In the genomic region with DNA sequence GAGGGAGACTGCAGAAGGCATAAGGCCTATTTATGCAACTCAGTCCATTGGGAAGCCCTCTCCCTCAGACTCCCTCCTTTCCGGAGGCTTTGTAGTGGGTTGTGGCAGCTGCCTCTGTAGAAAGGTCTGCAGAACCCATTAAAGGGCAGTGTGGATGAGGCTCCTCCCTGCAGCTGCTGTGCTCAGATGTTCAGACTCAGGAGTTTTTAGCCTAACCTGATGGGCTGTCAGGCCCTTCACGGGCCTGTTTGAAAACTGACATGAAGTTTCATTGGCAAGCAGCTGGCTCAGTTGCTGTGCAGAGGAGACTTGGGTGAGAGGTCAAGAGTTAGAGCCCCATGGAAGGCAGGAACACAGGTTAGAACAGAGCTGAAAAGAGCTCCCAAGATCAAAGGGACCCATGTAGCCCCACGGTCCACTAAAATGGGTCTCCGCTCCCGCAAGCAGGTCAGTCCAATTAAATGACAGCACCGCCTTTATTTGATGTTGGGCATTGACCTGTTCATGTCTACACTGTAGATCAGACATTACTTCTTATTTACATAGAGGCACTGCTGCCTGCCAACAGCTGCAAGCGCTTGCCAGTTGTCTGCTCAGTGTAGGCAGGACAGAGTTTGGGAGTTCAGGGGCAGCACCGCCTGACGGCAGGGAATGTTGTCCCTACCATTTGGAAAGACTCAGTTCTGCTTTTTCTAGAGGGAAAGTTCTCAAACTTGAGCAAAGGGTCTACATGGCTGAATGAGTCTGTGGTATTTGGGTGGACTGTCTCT, we compare ENCODE assay signal across 16 mouse cellular contexts. TPM values are rescaled to one million over a fixed set of nuclear protein-coding genes. Genes with fewer than 3 reads are reported as not detected.
DNase-seq lines count a peak whose midpoint lies in the region; ATAC-seq and TF ChIP-seq lines count a peak whose summit lies in the region.
"Had no signal": no experiment of that assay in that cellular context is flagged by ENCODE, and none has a peak within 500 bp of the region (broad histone marks: within the 10 kb centered on the region; RNA-seq: fewer than 3 reads in every experiment).

No protein-coding gene starts in this region.

- H3K27ac ChIP-seq in liver, postnatal 0 days (ENCODE audit: low read depth), result peak overlapping the region; percentile 26; the same call in 1 of the 2 replicates
- no peak overlapping the region; the same call in 1 of the 2 replicates for H3K27ac ChIP-seq in limb, embryonic 10.5 days
- H3K27ac ChIP-seq in lung, postnatal 0 days (ENCODE audit: low read length), result no peak overlapping the region
- H3K27ac ChIP-seq: forebrain, embryonic 10.5 days had no signal

- no peaks in the 10 kb centered on the region for H3K27me3 ChIP-seq in liver, postnatal 0 days (ENCODE audit: insufficient read depth, low read length)
- H3K27me3 ChIP-seq in limb, embryonic 10.5 days (ENCODE audit: low read depth, poor library complexity, severe bottlenecking), result no peaks in the 10 kb centered on the region
- H3K27me3 ChIP-seq in lung, postnatal 0 days (replicated peaks; ENCODE audit: insufficient read depth, low read length), result no peaks in the 10 kb centered on the region

- H3K4me1 ChIP-seq in liver, postnatal 0 days (ENCODE audit: insufficient read depth), result no peaks in the 10 kb centered on the region
- peaks cover 18% of the 10 kb centered on the region for H3K4me1 ChIP-seq in limb, embryonic 10.5 days
- H3K4me1 ChIP-seq in lung, postnatal 0 days (ENCODE audit: insufficient read depth, low read depth, low read length), result no peaks in the 10 kb centered on the region

- no peak overlapping the region for H3K4me3 ChIP-seq in liver, postnatal 0 days (ENCODE audit: low read depth, low read length)
- no peak overlapping the region for H3K4me3 ChIP-seq in limb, embryonic 10.5 days
- no peak overlapping the region for H3K4me3 ChIP-seq in lung, postnatal 0 days (ENCODE audit: low read depth, low read length)
- H3K4me3 ChIP-seq: forebrain, embryonic 10.5 days had no signal

- peak; percentile 30 for DNase-seq in embryo, embryonic 10 days (ENCODE audit: low spot score)
- DNase-seq in embryo, embryonic 9.5 days (ENCODE audit: extremely low spot score), result no peak
- peak; percentile 42 for DNase-seq in liver, postnatal 0 days
- DNase-seq in liver, result no peak
- peak; percentile 45 for DNase-seq in limb, embryonic 10.5 days (ENCODE audit: low spot score)
- DNase-seq in thymus, postnatal 10 days (ENCODE audit: low spot score in 2 of 2), result peak; percentile 44 to 45
- no peak for DNase-seq in right cerebral cortex, postnatal 36 days (ENCODE audit: low spot score in 2 of 2)
- DNase-seq in lung, postnatal 0 days (ENCODE audit: low spot score), result no peak
- DNase-seq: cerebellum, postnatal 10 days; gastrocnemius, postnatal 10 days; heart, postnatal 4 days; kidney, adult 11 months; layer of hippocampus, postnatal 36 days; lung, embryonic 14.5 days; retina, postnatal 1 day had no signal

- H3K9ac ChIP-seq in liver, postnatal 0 days (replicated peaks), result no peak overlapping the region
- H3K9ac ChIP-seq in lung, postnatal 0 days (replicated peaks; ENCODE audit: low read depth), result no peak overlapping the region
- H3K9ac ChIP-seq: lung, embryonic 14.5 days had no signal

- no peak for TF ChIP-seq EP300 in liver, postnatal 0 days (IDR thresholded peaks at IDR 0.05; ENCODE audit: low read depth)
- no peak for TF ChIP-seq EP300 in lung, postnatal 0 days (IDR thresholded peaks at IDR 0.05)

- H3K9me3 ChIP-seq in liver, postnatal 0 days (ENCODE audit: low read length), result no peaks in the 10 kb centered on the region
- no peaks in the 10 kb centered on the region for H3K9me3 ChIP-seq in limb, embryonic 10.5 days (replicated peaks)
- no peaks in the 10 kb centered on the region for H3K9me3 ChIP-seq in lung, postnatal 0 days (ENCODE audit: low read length)
- H3K9me3 ChIP-seq: forebrain, embryonic 10.5 days had no signal

- no peak overlapping the region for H3K4me2 ChIP-seq in liver, postnatal 0 days (ENCODE audit: low read depth, low read length)
- H3K4me2 ChIP-seq in lung, postnatal 0 days (replicated peaks; ENCODE audit: low read depth, low read length), result no peak overlapping the region
- H3K4me2 ChIP-seq: lung, embryonic 14.5 days had no signal

- ATAC-seq in liver, postnatal 0 days, result peak; percentile 88
- ATAC-seq in lung, postnatal 0 days, result no peak

- 67% methylated on average over 9 of the region's 9 CpGs for WGBS in liver, postnatal 0 days (ENCODE audit: insufficient replicate concordance)
- 77% methylated on average over 9 of the region's 9 CpGs for WGBS in limb, embryonic 10.5 days
- WGBS in lung, postnatal 0 days, result 63% methylated on average over 9 of the region's 9 CpGs

- H3K36me3 ChIP-seq in liver, postnatal 0 days (replicated peaks; ENCODE audit: insufficient read depth, low read length), result no peaks in the 10 kb centered on the region
- 0 out of 2 replicates have a peak, but pooled peaks cover 3% of the 10 kb centered on the region for H3K36me3 ChIP-seq in limb, embryonic 10.5 days
- no peaks in the 10 kb centered on the region for H3K36me3 ChIP-seq in lung, postnatal 0 days (ENCODE audit: insufficient read depth, low read length)
- H3K36me3 ChIP-seq: forebrain, embryonic 10.5 days had no signal

- no peak for TF ChIP-seq CTCF in liver, postnatal 0 days (IDR thresholded peaks at IDR 0.05; ENCODE audit: low read depth)
- TF ChIP-seq CTCF in lung, postnatal 0 days (IDR thresholded peaks at IDR 0.05), result no peak

RNA-seq across cellular contexts. Expression of a gene that starts 53.8 kb away (rescaled TPM):
- 10.1 and 12.6 TPM in 2 replicates for polyA plus RNA-seq in liver, postnatal 0 days (2015; fragmentation: Nextera tagmentation; extraction: Ambion mirVana)
- 30.8 and 37.9 TPM in 2 replicates for polyA plus RNA-seq in limb, embryonic 10.5 days (2016; fragmentation: Nextera tagmentation; extraction: Ambion mirVana)
- 27.3 and 33.8 TPM in 2 replicates for polyA plus RNA-seq in lung, postnatal 0 days (2015; fragmentation: Nextera tagmentation; extraction: Ambion mirVana)

Comparison
In these comparisons a context has a peak if more than half of its experiments do, and no peak if none do; other contexts are left out.
1. DNase-seq: peak in embryo, embryonic 10 days (single experiment), liver, postnatal 0 days (single experiment), limb, embryonic 10.5 days (single experiment) and thymus, postnatal 10 days (2 of 2); none in embryo, embryonic 9.5 days (single experiment), liver (single experiment), right cerebral cortex, postnatal 36 days (0 of 2) and lung, postnatal 0 days (single experiment).